Mouse (Mus musculus) urinary bladder, postnatal 0 days (tissue): ENCODE data around the gene Gm17409. TPM values are rescaled to one million over a fixed set of nuclear protein-coding genes. Genes with fewer than 3 reads are reported as not detected.

ENCODE experiments used
- polyA plus RNA-seq: library from polyadenylated mRNA; unstranded; fragments of >200 nt; fragmentation: Nextera tagmentation; extraction: Ambion mirVana; gene quantifications from 2 replicates; pipeline ENCODE4 v1.2.1, GENCODE M21; 2015

The Gm17409 gene
- 0.17 TPM in 1 of 2 replicates, not detected in the other for polyA plus RNA-seq

DNA sequence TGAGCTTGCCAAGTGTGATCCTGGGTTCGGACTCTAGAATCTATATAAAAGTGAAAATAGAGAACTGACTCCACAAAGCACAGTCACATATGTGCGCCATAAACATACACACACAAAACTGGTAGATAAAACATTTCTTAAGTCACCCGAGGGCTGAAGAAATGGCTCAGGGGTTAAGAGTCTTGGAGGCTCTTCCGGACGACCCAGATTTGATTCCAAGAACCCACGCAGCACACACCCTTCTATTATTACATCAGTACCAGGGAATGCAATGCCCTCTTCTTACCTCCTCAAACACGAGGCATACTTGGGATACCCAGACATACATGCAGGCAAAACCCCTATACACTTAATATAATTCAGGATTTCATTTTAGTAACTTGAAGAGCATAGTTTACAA lies at the start of gene Gm17409:
TSS of gene Gm17409 (plus strand) at position 301 of the 400 bp plus-strand sequence.

Other genes with a start within 250 kb of the Gm17409 start
- gene Acvr1c, start 112.2 kb upstream of the Gm17409 start, polyA plus RNA-seq = 0.05 and 0.08 TPM in 2 replicates
- 6.3 and 8.1 TPM in 2 replicates for gene Acvr1, start 97.0 kb downstream of the Gm17409 start, polyA plus RNA-seq
- 4.5 and 5.9 TPM in 2 replicates for gene Upp2, start 97.2 kb downstream of the Gm17409 start, polyA plus RNA-seq